Mouse (Mus musculus) naive thymus-derived CD4-positive, alpha-beta T cell, adult 5 months (primary cell): ENCODE measurements around the gene Defb6. TPM values are rescaled to one million over a fixed set of nuclear protein-coding genes. Genes with fewer than 3 reads are reported as not detected.

ENCODE experiments used
- polyA plus RNA-seq: library from polyadenylated mRNA; unstranded; fragments of 100-300 nt; shearing (Covaris generic); gene quantifications from one replicate; pipeline ENCODE4 v1.2.1, GENCODE M21; 2017

Gene Defb6
- polyA plus RNA-seq, result not detected

DNA sequence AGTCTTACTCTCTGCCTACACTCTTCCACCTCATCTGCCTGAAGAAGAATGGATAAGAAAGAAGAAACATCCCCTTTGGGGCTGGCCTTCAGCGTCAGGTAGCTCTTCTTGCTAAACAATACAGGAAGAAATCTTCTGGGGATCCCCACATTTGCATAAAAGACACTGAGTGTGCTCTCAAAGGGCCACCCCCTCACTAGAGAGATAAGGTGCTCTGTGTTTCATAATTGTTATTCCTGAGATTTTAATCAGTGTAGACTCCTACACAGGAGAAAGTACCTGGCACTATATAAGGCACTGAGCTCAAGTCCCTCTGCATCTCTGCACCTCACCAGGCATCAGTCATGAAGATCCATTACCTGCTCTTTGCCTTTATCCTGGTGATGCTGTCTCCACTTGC lies at the start of gene Defb6:
Defb6 (plus strand) TSS at position 318 of the 400 bp plus-strand sequence.

DNA sequence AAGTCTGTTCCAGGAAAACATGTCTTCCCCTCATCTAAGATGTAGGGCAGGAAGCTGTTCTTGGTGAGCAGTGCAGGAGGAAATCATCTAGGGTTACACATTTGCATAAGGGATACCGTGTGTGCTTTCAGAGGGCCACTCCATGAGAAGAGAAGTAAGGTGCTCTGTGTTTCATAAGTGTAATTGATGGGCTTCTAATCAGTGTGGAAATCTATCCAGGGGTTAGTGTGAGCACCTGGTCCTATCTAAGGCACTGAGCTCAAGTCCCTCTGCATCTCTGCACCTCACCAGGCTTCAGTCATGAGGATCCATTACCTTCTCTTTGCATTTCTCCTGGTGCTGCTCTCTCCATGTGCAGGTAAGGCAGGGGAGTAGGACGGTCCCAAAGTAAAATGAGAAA lies 14.3 kb downstream of the Defb6 start, which contains the start of gene Defb46:
Defb46 (plus strand) TSS at position 301 of the 400 bp plus-strand sequence.

DNA sequence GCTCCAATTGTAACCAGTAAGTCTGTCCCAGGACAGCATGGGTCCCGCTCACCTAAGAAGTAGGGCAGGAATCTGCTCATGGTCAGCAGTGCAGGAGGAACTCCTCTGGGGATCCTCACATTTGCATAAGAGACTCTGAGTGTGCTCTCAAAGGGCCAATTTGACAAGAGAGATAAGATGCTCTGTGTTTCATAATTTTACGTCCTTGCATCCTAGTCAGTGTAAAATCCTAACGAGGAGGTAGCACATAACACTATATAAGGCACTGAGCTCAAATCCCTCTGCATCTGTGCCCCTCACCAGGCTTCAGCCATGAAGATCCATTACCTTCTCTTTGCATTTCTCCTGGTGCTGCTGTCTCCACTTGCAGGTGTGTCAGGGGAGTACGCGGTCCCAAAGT lies 22.0 kb downstream of the Defb6 start, which contains the start of gene Defb5:
Defb5 (plus strand) TSS at position 301 of the 400 bp plus-strand sequence.

Other genes starting within 250 kb of the Defb6 start
- gene Defb40, start 247.2 kb upstream of the Defb6 start, polyA plus RNA-seq, result not detected
- gene Defb37, start 234.4 kb upstream of the Defb6 start, polyA plus RNA-seq, result not detected
- not detected for gene Defb38, start 198.9 kb upstream of the Defb6 start, polyA plus RNA-seq
- gene Defb39, start 160.7 kb upstream of the Defb6 start, polyA plus RNA-seq, result not detected
- not detected for gene Defb12, start 110.6 kb upstream of the Defb6 start, polyA plus RNA-seq
- gene Defb34, start 101.7 kb upstream of the Defb6 start, polyA plus RNA-seq, result not detected
- not detected for gene Gm45826, start 84.7 kb upstream of the Defb6 start, polyA plus RNA-seq
- not detected for gene Defb14, start 31.1 kb upstream of the Defb6 start, polyA plus RNA-seq
- gene Defb4, start 26.8 kb upstream of the Defb6 start, polyA plus RNA-seq, result not detected
- gene Defb46, start 14.4 kb downstream of the Defb6 start, polyA plus RNA-seq, result not detected
- gene Defb5, start 22.1 kb downstream of the Defb6 start, polyA plus RNA-seq, result not detected
- gene Defb3, start 67.9 kb downstream of the Defb6 start, polyA plus RNA-seq, result not detected
- gene Defb8, start 222.1 kb downstream of the Defb6 start, polyA plus RNA-seq, result not detected